Mouse (Mus musculus): ENCODE results near the gene Praf2. TPM values are rescaled to one million over a fixed set of nuclear protein-coding genes. Genes with fewer than 3 reads are reported as not detected.
A peak's percentile ranks its signal among the peaks of the same experiment; 100 is the strongest.

Gene Praf2
- polyA plus RNA-seq, 1 experiment: 26.0 TPM

DNA sequence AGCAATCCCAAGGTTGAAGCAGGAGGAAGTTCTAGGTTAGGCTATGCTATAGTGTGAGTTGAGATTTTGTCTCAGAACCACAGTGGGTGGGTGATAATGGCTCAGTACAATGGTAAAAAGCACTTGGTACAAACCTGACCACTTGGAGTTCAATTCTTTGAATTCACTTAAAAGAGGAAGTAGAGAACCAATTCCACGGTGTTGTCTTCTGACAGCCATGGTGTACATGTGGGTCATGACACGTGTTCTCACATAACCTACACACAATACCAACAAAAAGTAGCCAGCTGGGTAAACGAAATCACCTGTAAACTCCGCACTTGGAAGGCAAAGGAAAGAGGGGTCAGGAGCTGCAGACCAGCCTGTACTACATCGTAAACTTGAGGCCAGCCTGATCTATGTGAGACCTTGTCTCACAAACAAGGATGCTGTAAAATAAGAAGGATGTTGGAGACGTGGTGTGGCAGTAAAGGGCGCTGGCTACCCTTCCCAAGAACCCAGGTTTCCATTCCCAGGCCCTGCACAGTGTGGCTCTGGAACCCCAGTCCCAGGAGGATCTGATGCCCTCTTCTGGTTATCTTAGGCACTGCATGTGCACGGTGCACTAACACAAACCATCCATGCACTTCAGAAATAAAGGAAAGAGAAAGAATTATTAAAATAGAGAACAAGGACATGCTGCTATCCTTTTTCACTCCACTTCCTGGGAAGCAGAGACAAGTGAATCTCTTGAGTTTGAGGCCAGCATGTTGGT lies 48.3 kb downstream of the Praf2 start:
- Histone ChIP-seq H3K4me3 (ENCODE audit: extremely low read depth, insufficient read depth, insufficient read length) (no peak overlapping the region), H3K36me3 (ENCODE audit: control insufficient read depth, insufficient read depth, low read length) (peaks cover 6% of the 10 kb centered on the region; the same call in 1 of the 2 replicates), H3K27me3 (ENCODE audit: control insufficient read depth, insufficient read depth, low read length) (no peaks in the 10 kb centered on the region), H3K27ac (ENCODE audit: insufficient read depth, low read length) (no peak overlapping the region), H3K4me1 (ENCODE audit: control insufficient read depth, insufficient read depth, insufficient read length) (no peaks in the 10 kb centered on the region; the same call in 1 of the 2 replicates)
- no peak for TF ChIP-seq POLR2A (IDR thresholded peaks at IDR 0.05; ENCODE audit: low read depth, low read length)
- TF ChIP-seq CTCF (IDR thresholded peaks at IDR 0.05; ENCODE audit: extremely low read depth, insufficient read depth, insufficient read length, insufficient replicate concordance): peak; percentile 39; the same call in 1 of the 2 replicates
- 45% methylated on average over 8 of the region's 8 CpGs for WGBS
- peak in 1 of 2 experiments; percentile 25 for DNase-seq (ENCODE audit: low read depth in 1 of 2, low spot score in 2 of 2)

DNA sequence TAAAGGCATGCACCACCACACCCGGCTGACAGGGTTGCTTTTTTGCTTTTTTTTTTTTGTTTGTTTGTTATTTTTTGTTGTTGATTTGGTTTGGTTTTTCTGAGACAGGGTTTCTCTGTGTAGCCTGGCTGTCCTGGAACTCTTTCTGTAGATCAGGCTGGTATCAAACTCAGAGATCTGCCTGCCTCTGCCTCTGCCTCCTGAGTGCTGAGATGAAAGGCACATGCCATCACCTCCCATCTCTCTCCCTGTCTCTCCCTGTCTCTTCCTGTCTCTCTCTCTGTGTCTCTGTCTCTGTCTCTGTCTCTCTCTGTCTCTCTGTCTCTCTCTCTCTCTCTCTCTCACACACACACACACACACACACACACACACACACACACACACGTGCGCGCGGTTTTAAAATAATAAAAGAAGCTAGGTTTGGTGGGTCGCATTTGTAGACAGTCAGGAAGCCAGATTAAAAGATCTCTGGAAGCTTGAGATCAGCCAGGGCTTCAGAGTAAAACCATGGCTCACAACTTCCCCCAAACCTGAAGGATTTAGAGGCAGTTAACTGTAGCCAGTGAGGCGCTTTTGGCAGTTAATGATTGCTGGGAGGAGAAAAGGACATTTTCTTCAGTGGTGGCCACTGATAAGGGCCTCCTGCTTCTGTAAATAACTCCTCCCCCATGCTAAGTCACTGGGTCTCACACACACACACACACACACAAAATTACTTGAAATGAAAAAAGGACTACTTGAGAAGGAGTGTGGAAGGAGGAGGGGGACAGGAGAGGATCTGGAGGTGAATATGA lies 50.4 kb downstream of the Praf2 start:
- H3K27me3 ChIP-seq (ENCODE audit: control insufficient read depth, insufficient read depth, low read length): no peaks in the 10 kb centered on the region
- no peaks in the 10 kb centered on the region; the same call in 1 of the 2 replicates for H3K4me1 ChIP-seq (ENCODE audit: control insufficient read depth, insufficient read depth, insufficient read length)
- no peak overlapping the region for H3K4me3 ChIP-seq (ENCODE audit: extremely low read depth, insufficient read depth, insufficient read length)
- H3K36me3 ChIP-seq (ENCODE audit: control insufficient read depth, insufficient read depth, low read length): peaks cover 2% of the 10 kb centered on the region; the same call in 1 of the 2 replicates
- 60% methylated on average over 7 of the region's 7 CpGs for WGBS
- DNase-seq (ENCODE audit: low read depth in 1 of 2, low spot score in 2 of 2): no peak
- H3K27ac ChIP-seq (ENCODE audit: insufficient read depth, low read length): no peak overlapping the region
- TF ChIP-seq CTCF (IDR thresholded peaks at IDR 0.05; ENCODE audit: extremely low read depth, insufficient read depth, insufficient read length, insufficient replicate concordance): no peak
- TF ChIP-seq POLR2A (IDR thresholded peaks at IDR 0.05; ENCODE audit: low read depth, low read length): no peak

DNA sequence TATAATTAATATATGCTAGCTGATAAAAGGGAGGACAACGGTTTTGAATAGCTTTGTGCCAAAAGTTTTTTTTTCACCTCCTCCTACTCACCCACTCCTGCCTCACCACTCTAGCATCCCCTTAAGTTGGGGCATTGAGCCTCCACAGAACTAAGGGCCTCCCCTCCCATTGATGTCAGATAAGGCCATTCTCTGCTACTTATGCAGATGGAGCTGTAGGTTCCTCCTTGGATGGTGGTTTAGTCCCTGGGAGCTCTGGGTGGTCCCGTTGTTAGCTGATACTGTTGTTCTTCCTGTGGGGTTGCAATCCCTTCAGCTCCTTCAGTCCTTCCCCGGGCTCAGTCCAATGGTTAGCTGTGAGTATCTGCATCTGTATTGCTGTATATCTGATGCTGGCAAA lies 51.1 kb downstream of the Praf2 start:
- H3K4me3 ChIP-seq (ENCODE audit: extremely low read depth, insufficient read depth, insufficient read length): no peak overlapping the region
- WGBS: 43% methylated on average over 3 of the region's 3 CpGs

More for the DNA sequence above, 51.1 kb downstream of the Praf2 start:
- no peaks in the 10 kb centered on the region for H3K27me3 ChIP-seq (ENCODE audit: control insufficient read depth, insufficient read depth, low read length)
- H3K4me1 ChIP-seq (ENCODE audit: control insufficient read depth, insufficient read depth, insufficient read length): no peaks in the 10 kb centered on the region; the same call in 1 of the 2 replicates
- no peak for TF ChIP-seq POLR2A (IDR thresholded peaks at IDR 0.05; ENCODE audit: low read depth, low read length)
- no peak for TF ChIP-seq CTCF (IDR thresholded peaks at IDR 0.05; ENCODE audit: extremely low read depth, insufficient read depth, insufficient read length, insufficient replicate concordance)
- H3K27ac ChIP-seq (ENCODE audit: insufficient read depth, low read length): no peak overlapping the region
- DNase-seq (ENCODE audit: low read depth in 1 of 2, low spot score in 2 of 2): no peak
- H3K36me3 ChIP-seq (ENCODE audit: control insufficient read depth, insufficient read depth, low read length): no peaks in the 10 kb centered on the region; the same call in 1 of the 2 replicates

Other genes with a start within 250 kb of the Praf2 start
- 5.7 and 10.5 TPM in 2 replicates for gene Foxp3, start 154.8 kb upstream of the Praf2 start, polyA plus RNA-seq (2012; rRNA removed)
- gene Ppp1r3f, start 154.2 kb upstream of the Praf2 start, polyA plus RNA-seq (2012; rRNA removed): 4.0 and 6.8 TPM in 2 replicates
- 15.1 and 19.9 TPM in 2 replicates for gene Ccdc22, start 122.9 kb upstream of the Praf2 start, polyA plus RNA-seq (2012; rRNA removed)
- 0.07 and 0.09 TPM in 2 replicates for gene Cacna1f, start 121.4 kb upstream of the Praf2 start, polyA plus RNA-seq (2012; rRNA removed)
- 2.4 and 3.2 TPM in 2 replicates for gene Syp, start 90.0 kb upstream of the Praf2 start, polyA plus RNA-seq (2012; rRNA removed)
- gene Prickle3, start 71.2 kb upstream of the Praf2 start, polyA plus RNA-seq (2012; rRNA removed): 27.1 and 30.6 TPM in 2 replicates
- 88.2 and 90.0 TPM in 2 replicates for gene Plp2, start 57.0 kb upstream of the Praf2 start, polyA plus RNA-seq (2012; rRNA removed)
- gene Magix, start 47.2 kb upstream of the Praf2 start, polyA plus RNA-seq (2012; rRNA removed): 0.29 and 0.52 TPM in 2 replicates
- gene Gpkow, start 31.3 kb upstream of the Praf2 start, polyA plus RNA-seq (2012; rRNA removed): 6.1 and 6.2 TPM in 2 replicates
- 38.4 and 41.7 TPM in 2 replicates for gene Wdr45, start 14.1 kb upstream of the Praf2 start, polyA plus RNA-seq (2012; rRNA removed)
- gene Gm45208, start 6.2 kb upstream of the Praf2 start, polyA plus RNA-seq (2012; rRNA removed): 0.13 and 0.75 TPM in 2 replicates
- gene Ccdc120, start 22.5 kb downstream of the Praf2 start, polyA plus RNA-seq (2012; rRNA removed): 1.6 and 1.7 TPM in 2 replicates
- gene Tfe3, start 34.1 kb downstream of the Praf2 start, polyA plus RNA-seq (2012; rRNA removed): 23.3 and 24.6 TPM in 2 replicates
- 53.3 and 53.9 TPM in 2 replicates for gene Gripap1, start 61.3 kb downstream of the Praf2 start, polyA plus RNA-seq (2012; rRNA removed)
- gene Kcnd1, start 93.8 kb downstream of the Praf2 start, polyA plus RNA-seq (2012; rRNA removed): 1.4 and 1.6 TPM in 2 replicates
- gene Otud5, start 112.9 kb downstream of the Praf2 start, polyA plus RNA-seq (2012; rRNA removed): 54.8 and 61.6 TPM in 2 replicates
- gene Pim2, start 149.8 kb downstream of the Praf2 start, polyA plus RNA-seq (2012; rRNA removed): 40.1 and 75.0 TPM in 2 replicates
- 34.7 and 49.5 TPM in 2 replicates for gene Slc35a2, start 155.6 kb downstream of the Praf2 start, polyA plus RNA-seq (2012; rRNA removed)
- 79.1 and 83.1 TPM in 2 replicates for gene Pqbp1, start 170.8 kb downstream of the Praf2 start, polyA plus RNA-seq (2012; rRNA removed)
- gene Timm17b, start 170.9 kb downstream of the Praf2 start, polyA plus RNA-seq (2012; rRNA removed): 36.2 and 39.2 TPM in 2 replicates
- gene Gm10491, start 179.4 kb downstream of the Praf2 start, polyA plus RNA-seq (2012; rRNA removed): not detected in 2 replicates
- not detected in 2 replicates for gene Gm10490, start 181.1 kb downstream of the Praf2 start, polyA plus RNA-seq (2012; rRNA removed)
- gene Pcsk1n, start 191.4 kb downstream of the Praf2 start, polyA plus RNA-seq (2012; rRNA removed): 0.15 and 0.16 TPM in 2 replicates
- not detected in 2 replicates for gene Eras, start 200.2 kb downstream of the Praf2 start, polyA plus RNA-seq (2012; rRNA removed)
- 16.9 and 17.2 TPM in 2 replicates for gene Hdac6, start 219.4 kb downstream of the Praf2 start, polyA plus RNA-seq (2012; rRNA removed)
- 25.7 and 32.0 TPM in 2 replicates for gene Gata1, start 249.6 kb downstream of the Praf2 start, polyA plus RNA-seq (2012; rRNA removed)